Comparison of ENCODE assay signal across 10 mouse cellular contexts in genomic region chr1:134302568-134303238, GRCm38 (mm10). TPM values are rescaled to one million over a fixed set of nuclear protein-coding genes. Genes with fewer than 3 reads are reported as not detected.
DNase-seq lines count a peak whose midpoint lies in the region; ATAC-seq lines count a peak whose summit lies in the region.
"Had no signal": no experiment of that assay in that cellular context is flagged by ENCODE, and none has a peak within 500 bp of the region (broad histone marks: within the 10 kb centered on the region; RNA-seq: fewer than 3 reads in every experiment).

No protein-coding gene starts in this region.

- 0 out of 2 replicates have a peak, but pooled peaks cover 3% of the 10 kb centered on the region for H3K9me3 ChIP-seq in forebrain, embryonic 12.5 days

- peak; percentile 22 to 24 for DNase-seq in left cerebral cortex, postnatal 36 days (ENCODE audit: low spot score in 2 of 2)
- DNase-seq in left cerebral cortex, adult 11 months (ENCODE audit: low spot score) = no peak
- peak; percentile 74 for DNase-seq in heart, postnatal 25 days (ENCODE audit: low spot score)
- peak; percentile 51 to 67 for DNase-seq in kidney, postnatal 4 days
- no peak for DNase-seq in right cerebral cortex, adult 18-20 months

- intact Hi-C loops in left cerebral cortex, postnatal 36 days (cut with DNase I) = no loop called here
- intact Hi-C loops in heart, postnatal 25 days (cut with DNase I) = no loop called here

- H3K27ac ChIP-seq in forebrain, embryonic 12.5 days = peak overlapping the region; percentile 66

- H3K27me3 ChIP-seq in forebrain, embryonic 12.5 days = peaks cover 33% of the 10 kb centered on the region
- H3K27me3 ChIP-seq: Patski had no signal

- WGBS in forebrain, embryonic 12.5 days = 29% methylated on average over 8 of the region's 8 CpGs

- no peak for ATAC-seq in forebrain, embryonic 12.5 days (ENCODE audit: low FRiP score)
- ATAC-seq in megakaryocyte progenitor cell, adult 5-6 weeks (replicated peaks; ENCODE audit: poor library complexity) = peak; percentile 86
- ATAC-seq in frontal cortex, adult (ENCODE audit: low TSS enrichment) = no peak
- ATAC-seq: Patski had no signal

- no peak overlapping the region for H3K4me3 ChIP-seq in forebrain, embryonic 12.5 days (replicated peaks)

- H3K4me1 ChIP-seq in forebrain, embryonic 12.5 days = peaks cover 31% of the 10 kb centered on the region

- no peak overlapping the region for H3K9ac ChIP-seq in forebrain, embryonic 12.5 days

- no peaks in the 10 kb centered on the region for H3K36me3 ChIP-seq in forebrain, embryonic 12.5 days (replicated peaks)

- H3K4me2 ChIP-seq in forebrain, embryonic 12.5 days = no peak overlapping the region

RNA-seq across cellular contexts. Expression of gene Myog, which starts 12.9 kb away (rescaled TPM):
- total RNA-seq in left cerebral cortex, postnatal 36 days (2021) = not detected
- polyA plus RNA-seq in forebrain, embryonic 12.5 days (2016; fragmentation: Nextera tagmentation; extraction: Ambion mirVana) = 1.2 TPM in 1 of 2 replicates, not detected in the other
- not detected for total RNA-seq in heart, postnatal 25 days (2021)
- total RNA-seq in megakaryocyte progenitor cell, adult 5-6 weeks (2015) = not detected in 2 replicates
- not detected in 2 replicates for total RNA-seq in megakaryocyte progenitor cell, adult 5-6 weeks (2017)
- total RNA-seq: left cerebral cortex, postnatal 14 days had no signal
- polyA plus RNA-seq: Patski had no signal

RNA-seq across cellular contexts. Expression of gene Ppfia4, which starts 30.0 kb away (rescaled TPM):
- total RNA-seq in left cerebral cortex, postnatal 36 days (2021) = 10 to 100 TPM; 48.4 to 49.5 TPM
- 3.1 and 3.2 TPM in 2 replicates for polyA plus RNA-seq in forebrain, embryonic 12.5 days (2016; fragmentation: Nextera tagmentation; extraction: Ambion mirVana)
- 1 to 10 TPM; 1.6 to 1.9 TPM for total RNA-seq in heart, postnatal 25 days (2021)
- total RNA-seq in megakaryocyte progenitor cell, adult 5-6 weeks (2015) = 3.1 and 6.1 TPM in 2 replicates
- 5.3 and 6.5 TPM in 2 replicates for total RNA-seq in megakaryocyte progenitor cell, adult 5-6 weeks (2017)

RNA-seq across cellular contexts. Expression of gene Tmem183a, which starts 59.1 kb away (rescaled TPM):
- 10 to 100 TPM; 80.1 to 87.0 TPM for total RNA-seq in left cerebral cortex, postnatal 36 days (2021)
- polyA plus RNA-seq in forebrain, embryonic 12.5 days (2016; fragmentation: Nextera tagmentation; extraction: Ambion mirVana) = 130 and 131 TPM in 2 replicates
- total RNA-seq in heart, postnatal 25 days (2021) = 10 to 100 TPM; 19.4 to 19.8 TPM
- total RNA-seq in megakaryocyte progenitor cell, adult 5-6 weeks (2015) = 42.1 and 45.9 TPM in 2 replicates
- 43.3 and 71.6 TPM in 2 replicates for total RNA-seq in megakaryocyte progenitor cell, adult 5-6 weeks (2017)

Comparison
In these comparisons a context has a peak if more than half of its experiments do, and no peak if none do; other contexts are left out.
1. DNase-seq: peak in left cerebral cortex, postnatal 36 days (2 of 2), heart, postnatal 25 days (single experiment) and kidney, postnatal 4 days (2 of 2); none in left cerebral cortex, adult 11 months (single experiment) and right cerebral cortex, adult 18-20 months (single experiment).
2. RNA of gene Ppfia4, which starts 30.0 kb away (total RNA-seq): 48.4 to 49.5 TPM in left cerebral cortex, postnatal 36 days; 3.1 to 6.5 TPM in megakaryocyte progenitor cell, adult 5-6 weeks and 1.6 to 1.9 TPM in heart, postnatal 25 days; every median in the first group is over 4 times any median in the second.